Mouse (Mus musculus): ENCODE measurements around the gene Cav3. TPM values are rescaled to one million over a fixed set of nuclear protein-coding genes. Genes with fewer than 3 reads are reported as not detected.
A peak's percentile ranks its signal among the peaks of the same experiment; 100 is the strongest.

Gene Cav3
- total RNA-seq, 2 experiments from 2014 or later: not detected

GRCm38 (mm10) chr6:112494620-112495081 lies 35.3 kb downstream of the Cav3 start:
- DNase-seq (ENCODE audit: low spot score in 2 of 2): no peak

- DNase-seq (ENCODE audit: low spot score in 2 of 2): no peak
Observed at GRCm38 (mm10) chr6:112495219-112495618, 35.9 kb downstream of the Cav3 start.

- no peak for DNase-seq (ENCODE audit: low spot score in 2 of 2)
Observed at GRCm38 (mm10) chr6:112496291-112497060, 37.2 kb downstream of the Cav3 start.

GRCm38 (mm10) chr6:112497456-112497855 lies 38.2 kb downstream of the Cav3 start:
- DNase-seq (ENCODE audit: low spot score in 2 of 2): no peak

GRCm38 (mm10) chr6:112498716-112499115 lies 39.4 kb downstream of the Cav3 start:
- DNase-seq (ENCODE audit: low spot score in 2 of 2): no peak

GRCm38 (mm10) chr6:112499456-112499855 lies 40.2 kb downstream of the Cav3 start:
- no peak for DNase-seq (ENCODE audit: low spot score in 2 of 2)

GRCm38 (mm10) chr6:112501156-112501555 lies 41.9 kb downstream of the Cav3 start:
- DNase-seq (ENCODE audit: low spot score in 2 of 2): peak in 1 of 2 experiments; percentile 19

- no peak for DNase-seq (ENCODE audit: low spot score in 2 of 2)
Observed at GRCm38 (mm10) chr6:112507617-112508016, 48.3 kb downstream of the Cav3 start.

- no peak for DNase-seq (ENCODE audit: low spot score in 2 of 2)
Observed at GRCm38 (mm10) chr6:112509590-112510131, 50.4 kb downstream of the Cav3 start.

- no peak for DNase-seq (ENCODE audit: low spot score in 2 of 2)
Observed at GRCm38 (mm10) chr6:112510346-112510745, 51.0 kb downstream of the Cav3 start.

- DNase-seq (ENCODE audit: low spot score in 2 of 2): no peak
Observed at GRCm38 (mm10) chr6:112514591-112514990, 55.3 kb downstream of the Cav3 start.

GRCm38 (mm10) chr6:112516496-112516895 lies 57.2 kb downstream of the Cav3 start:
- no peak for DNase-seq (ENCODE audit: low spot score in 2 of 2)

- DNase-seq (ENCODE audit: low spot score in 2 of 2): no peak
Observed at GRCm38 (mm10) chr6:112517572-112517971, 58.3 kb downstream of the Cav3 start.

- DNase-seq (ENCODE audit: low spot score in 2 of 2): no peak
Observed at GRCm38 (mm10) chr6:112517991-112518390, 58.7 kb downstream of the Cav3 start.

Other genes starting within 250 kb of the Cav3 start
- 10 to 100 TPM in 1 of 2 experiments, 1 to 10 TPM in 1; 7.6 to 10.6 TPM for gene Lmcd1, start 185.7 kb upstream of the Cav3 start, total RNA-seq (2021)
- gene Ssu2, start 71.5 kb upstream of the Cav3 start, total RNA-seq (2021): under 1 TPM in 1 of 2 experiments, not detected in 1; 0.37 TPM
- gene Oxtr, start 30.4 kb downstream of the Cav3 start, total RNA-seq (2021): 1 to 10 TPM; 5.8 TPM
- gene Rad18, start 237.2 kb downstream of the Cav3 start, total RNA-seq (2021): 1 to 10 TPM; 6.8 to 7.3 TPM

Measured in left cerebral cortex, adult 18-20 months (tissue).